8 mouse cellular contexts compared by ENCODE assay signal in the genomic region with DNA sequence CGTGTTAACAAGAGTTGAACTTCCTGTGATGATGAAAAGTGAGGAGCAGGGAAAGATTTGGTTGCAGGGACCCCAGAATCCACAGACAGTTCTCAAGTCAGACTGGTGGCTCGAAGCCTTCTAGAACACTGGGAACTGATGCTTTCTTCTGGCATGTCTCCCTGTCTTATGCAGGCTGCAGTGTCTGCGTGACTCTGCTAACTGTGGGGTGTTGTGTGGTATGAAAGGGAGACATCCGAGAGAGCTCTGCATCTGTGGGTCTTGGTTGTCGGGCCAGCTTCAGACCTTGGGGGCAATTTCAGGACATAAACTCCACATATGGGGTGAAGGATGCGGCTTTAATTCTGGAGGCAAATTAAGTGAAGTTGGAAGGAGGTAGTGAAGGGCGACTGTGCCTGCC. TPM values are rescaled to one million over a fixed set of nuclear protein-coding genes. Genes with fewer than 3 reads are reported as not detected.
DNase-seq lines count a peak whose midpoint lies in the region; ATAC-seq and TF ChIP-seq lines count a peak whose summit lies in the region.

No protein-coding gene starts in this region.

- no peak for TF ChIP-seq CTCF in kidney, postnatal 0 days (IDR thresholded peaks at IDR 0.05; ENCODE audit: low read depth)
- no peak for TF ChIP-seq CTCF in cortical plate, adult 2 months (IDR thresholded peaks at IDR 0.05; ENCODE audit: extremely low read depth, insufficient read depth, low read length)

- H3K9me3 ChIP-seq in kidney, postnatal 0 days (replicated peaks; ENCODE audit: low read length) = no peaks in the 10 kb centered on the region
- no peaks in the 10 kb centered on the region for H3K9me3 ChIP-seq in hindbrain, embryonic 13.5 days
- H3K9me3 ChIP-seq in midbrain, embryonic 14.5 days (ENCODE audit: control insufficient read depth, low read length) = no peaks in the 10 kb centered on the region

- peak overlapping the region; percentile 89 for H3K4me2 ChIP-seq in kidney, postnatal 0 days (ENCODE audit: low read length)
- peak overlapping the region; percentile 95 for H3K4me2 ChIP-seq in hindbrain, embryonic 13.5 days
- H3K4me2 ChIP-seq in midbrain, embryonic 14.5 days (ENCODE audit: low read length) = peak overlapping the region; percentile 94

- no peaks in the 10 kb centered on the region for H3K27me3 ChIP-seq in kidney, postnatal 0 days (ENCODE audit: insufficient read depth, low read length)
- H3K27me3 ChIP-seq in hindbrain, embryonic 13.5 days = no peaks in the 10 kb centered on the region
- H3K27me3 ChIP-seq in midbrain, embryonic 14.5 days (ENCODE audit: control insufficient read depth, insufficient read depth, low read length) = no peaks in the 10 kb centered on the region

- peaks cover 34% of the 10 kb centered on the region for H3K4me1 ChIP-seq in kidney, postnatal 0 days (replicated peaks; ENCODE audit: insufficient read depth, low read length)
- H3K4me1 ChIP-seq in cortical plate, adult 2 months (ENCODE audit: control insufficient read depth, insufficient read depth, low read length) = peaks cover 7% of the 10 kb centered on the region
- peaks cover 49% of the 10 kb centered on the region for H3K4me1 ChIP-seq in hindbrain, embryonic 13.5 days (replicated peaks)
- H3K4me1 ChIP-seq in midbrain, embryonic 14.5 days (ENCODE audit: control insufficient read depth, insufficient read depth, low read length) = peaks cover 33% of the 10 kb centered on the region

- H3K9ac ChIP-seq in kidney, postnatal 0 days (ENCODE audit: low read depth, low read length) = peak overlapping the region; percentile 23; the same call in 1 of the 2 replicates
- peak overlapping the region; percentile 97 for H3K9ac ChIP-seq in hindbrain, embryonic 13.5 days
- peak overlapping the region; percentile 78 for H3K9ac ChIP-seq in midbrain, embryonic 14.5 days (replicated peaks; ENCODE audit: low read length)

- H3K4me3 ChIP-seq in kidney, postnatal 0 days (replicated peaks; ENCODE audit: low read depth, low read length) = peak overlapping the region; percentile 50
- peak overlapping the region; percentile 80 for H3K4me3 ChIP-seq in cortical plate, adult 2 months (ENCODE audit: insufficient read depth, low read length)
- H3K4me3 ChIP-seq in hindbrain, embryonic 13.5 days = peak overlapping the region; percentile 90
- H3K4me3 ChIP-seq in midbrain, embryonic 14.5 days (replicated peaks; ENCODE audit: low read depth, low read length) = peak overlapping the region; percentile 74

- H3K27ac ChIP-seq in kidney, postnatal 0 days = no peak overlapping the region
- peak overlapping the region; percentile 75 for H3K27ac ChIP-seq in cortical plate, adult 2 months (ENCODE audit: insufficient read depth, low read length)
- H3K27ac ChIP-seq in hindbrain, embryonic 13.5 days = no peak overlapping the region; the same call in 1 of the 2 replicates
- no peak overlapping the region; the same call in 1 of the 2 replicates for H3K27ac ChIP-seq in midbrain, embryonic 14.5 days (replicated peaks; ENCODE audit: low read depth, low read length)

- peak; percentile 67; the same call in 1 of the 2 replicates for TF ChIP-seq POLR2A in cortical plate, adult 2 months (IDR thresholded peaks at IDR 0.05; ENCODE audit: extremely low read depth, insufficient read depth, low read length)

- WGBS in kidney, postnatal 0 days = 43% methylated on average over 7 of the region's 7 CpGs
- 50% methylated on average over 7 of the region's 7 CpGs for WGBS in hindbrain, embryonic 13.5 days
- 47% methylated on average over 7 of the region's 7 CpGs for WGBS in midbrain, embryonic 14.5 days

- peak; percentile 6 for DNase-seq in kidney, postnatal 0 days (ENCODE audit: low spot score)
- no peak for DNase-seq in kidney, adult 11 months
- no peak for DNase-seq in midbrain, embryonic 14.5 days
- no peak for DNase-seq in MN1 (ENCODE audit: low spot score)

- ATAC-seq in kidney, postnatal 0 days (replicated peaks; ENCODE audit: low FRiP score, low read depth) = no peak
- no peak for ATAC-seq in hindbrain, embryonic 13.5 days (ENCODE audit: low FRiP score)
- no peak for ATAC-seq in midbrain, embryonic 14.5 days (ENCODE audit: low FRiP score, low TSS enrichment)
- no peak for ATAC-seq in megakaryocyte progenitor cell, adult 5-6 weeks (replicated peaks; ENCODE audit: poor library complexity)
- no peak for ATAC-seq in activated CD4-positive, CD25-positive, alpha-beta regulatory T cell, adult 4 months

- peaks cover 6% of the 10 kb centered on the region for H3K36me3 ChIP-seq in kidney, postnatal 0 days (ENCODE audit: insufficient read depth, low read length)
- peaks cover 33% of the 10 kb centered on the region for H3K36me3 ChIP-seq in hindbrain, embryonic 13.5 days
- H3K36me3 ChIP-seq in midbrain, embryonic 14.5 days (ENCODE audit: control insufficient read depth, insufficient read depth, low read length) = peaks cover 26% of the 10 kb centered on the region

RNA-seq across cellular contexts. Expression of a gene that starts 1.1 kb away (rescaled TPM):
- polyA plus RNA-seq in kidney, postnatal 0 days (2015; fragmentation: Nextera tagmentation; extraction: Ambion mirVana) = 8.1 and 8.7 TPM in 2 replicates
- 96.9 and 97.6 TPM in 2 replicates for polyA plus RNA-seq in cortical plate, adult 2 months (2012; rRNA removed)
- 17.2 and 19.7 TPM in 2 replicates for polyA plus RNA-seq in hindbrain, embryonic 13.5 days (2015; fragmentation: Nextera tagmentation; extraction: Ambion mirVana)
- polyA plus RNA-seq in midbrain, embryonic 14.5 days (2014; fragmentation: Nextera tagmentation; extraction: Ambion mirVana) = 15.8 and 18.2 TPM in 2 replicates
- total RNA-seq in megakaryocyte progenitor cell, adult 5-6 weeks (2015) = 14.3 and 18.1 TPM in 2 replicates
- 14.2 and 15.7 TPM in 2 replicates for total RNA-seq in megakaryocyte progenitor cell, adult 5-6 weeks (2017)
- polyA plus RNA-seq in activated CD4-positive, CD25-positive, alpha-beta regulatory T cell, adult 4 months (2017; shearing (Covaris generic)) = 10 to 100 TPM in 1 of 2 experiments, 1 to 10 TPM in 1; 6.9 to 13.3 TPM

RNA-seq across cellular contexts. Expression of a gene that starts 14.4 kb away (rescaled TPM):
- 41.1 and 43.2 TPM in 2 replicates for polyA plus RNA-seq in kidney, postnatal 0 days (2015; fragmentation: Nextera tagmentation; extraction: Ambion mirVana)
- polyA plus RNA-seq in cortical plate, adult 2 months (2012; rRNA removed) = 20.0 and 21.5 TPM in 2 replicates
- 47.9 and 48.6 TPM in 2 replicates for polyA plus RNA-seq in hindbrain, embryonic 13.5 days (2015; fragmentation: Nextera tagmentation; extraction: Ambion mirVana)
- 42.7 and 46.3 TPM in 2 replicates for polyA plus RNA-seq in midbrain, embryonic 14.5 days (2014; fragmentation: Nextera tagmentation; extraction: Ambion mirVana)
- 42.8 and 43.7 TPM in 2 replicates for total RNA-seq in megakaryocyte progenitor cell, adult 5-6 weeks (2015)
- 82.3 and 83.8 TPM in 2 replicates for total RNA-seq in megakaryocyte progenitor cell, adult 5-6 weeks (2017)
- polyA plus RNA-seq in activated CD4-positive, CD25-positive, alpha-beta regulatory T cell, adult 4 months (2017; shearing (Covaris generic)) = 10 to 100 TPM; 40.6 to 50.3 TPM

RNA-seq across cellular contexts. Expression of a gene that starts 20.1 kb away (rescaled TPM):
- 1,529 and 1,548 TPM in 2 replicates for polyA plus RNA-seq in kidney, postnatal 0 days (2015; fragmentation: Nextera tagmentation; extraction: Ambion mirVana)
- polyA plus RNA-seq in cortical plate, adult 2 months (2012; rRNA removed) = 4,394 and 4,549 TPM in 2 replicates
- polyA plus RNA-seq in hindbrain, embryonic 13.5 days (2015; fragmentation: Nextera tagmentation; extraction: Ambion mirVana) = 1,320 and 1,327 TPM in 2 replicates
- 1,501 and 1,547 TPM in 2 replicates for polyA plus RNA-seq in midbrain, embryonic 14.5 days (2014; fragmentation: Nextera tagmentation; extraction: Ambion mirVana)
- total RNA-seq in megakaryocyte progenitor cell, adult 5-6 weeks (2015) = 3,979 and 4,068 TPM in 2 replicates
- 1,418 and 1,569 TPM in 2 replicates for total RNA-seq in megakaryocyte progenitor cell, adult 5-6 weeks (2017)
- 100 to 1,000 TPM; 300 to 540 TPM for polyA plus RNA-seq in activated CD4-positive, CD25-positive, alpha-beta regulatory T cell, adult 4 months (2017; shearing (Covaris generic))

RNA-seq across cellular contexts. Expression of a gene that starts 45.4 kb away (rescaled TPM):
- 43.8 and 48.0 TPM in 2 replicates for polyA plus RNA-seq in kidney, postnatal 0 days (2015; fragmentation: Nextera tagmentation; extraction: Ambion mirVana)
- polyA plus RNA-seq in cortical plate, adult 2 months (2012; rRNA removed) = 53.5 and 58.3 TPM in 2 replicates
- polyA plus RNA-seq in hindbrain, embryonic 13.5 days (2015; fragmentation: Nextera tagmentation; extraction: Ambion mirVana) = 56.7 and 62.9 TPM in 2 replicates
- 40.6 and 50.3 TPM in 2 replicates for polyA plus RNA-seq in midbrain, embryonic 14.5 days (2014; fragmentation: Nextera tagmentation; extraction: Ambion mirVana)
- 205 and 228 TPM in 2 replicates for total RNA-seq in megakaryocyte progenitor cell, adult 5-6 weeks (2015)
- total RNA-seq in megakaryocyte progenitor cell, adult 5-6 weeks (2017) = 207 and 256 TPM in 2 replicates
- 10 to 100 TPM; 33.1 to 61.3 TPM for polyA plus RNA-seq in activated CD4-positive, CD25-positive, alpha-beta regulatory T cell, adult 4 months (2017; shearing (Covaris generic))

RNA-seq across cellular contexts. Expression of a gene that starts 45.5 kb away (rescaled TPM):
- 275 and 288 TPM in 2 replicates for polyA plus RNA-seq in kidney, postnatal 0 days (2015; fragmentation: Nextera tagmentation; extraction: Ambion mirVana)
- polyA plus RNA-seq in cortical plate, adult 2 months (2012; rRNA removed) = 51.2 and 52.9 TPM in 2 replicates
- polyA plus RNA-seq in hindbrain, embryonic 13.5 days (2015; fragmentation: Nextera tagmentation; extraction: Ambion mirVana) = 158 and 164 TPM in 2 replicates
- polyA plus RNA-seq in midbrain, embryonic 14.5 days (2014; fragmentation: Nextera tagmentation; extraction: Ambion mirVana) = 128 and 141 TPM in 2 replicates
- total RNA-seq in megakaryocyte progenitor cell, adult 5-6 weeks (2015) = 144 and 171 TPM in 2 replicates
- 128 and 156 TPM in 2 replicates for total RNA-seq in megakaryocyte progenitor cell, adult 5-6 weeks (2017)
- 10 to 100 TPM; 85.7 to 89.0 TPM for polyA plus RNA-seq in activated CD4-positive, CD25-positive, alpha-beta regulatory T cell, adult 4 months (2017; shearing (Covaris generic))

Comparison
In these comparisons a context has a peak if more than half of its experiments do, and no peak if none do; other contexts are left out.
1. H3K9ac ChIP-seq: peak in every context shown above with its lines; median percentile 97 in hindbrain, embryonic 13.5 days; 78 in midbrain, embryonic 14.5 days; 23 in kidney, postnatal 0 days.